Mouse (Mus musculus) midbrain, embryonic 15.5 days (tissue): ENCODE data around the gene Agbl4. TPM values are rescaled to one million over a fixed set of nuclear protein-coding genes. Genes with fewer than 3 reads are reported as not detected.

Experiments
- ATAC-seq: fragments of 200-750 bp; cut with Nextera tagmentation; replicated peaks from 2 replicates; pipeline ENCODE4 v1.8.0; 2017; ENCODE audit warnings: moderate TSS enrichment
- H3K27ac ChIP-seq: fragments of 300-500 bp; sonication (generic); 2 replicates; pipeline ENCODE4 v1.5.1; 2015; ENCODE audit warnings: mild to moderate bottlenecking, inconsistent platforms
- H3K27me3 ChIP-seq: fragments of 300-500 bp; sonication (generic); replicated peaks from 2 replicates; pipeline ENCODE4 v1.6.1; 2015; ENCODE audit warnings: inconsistent platforms
- H3K36me3 ChIP-seq: fragments of 300-500 bp; sonication (generic); replicated peaks from 2 replicates; pipeline ENCODE4 v1.6.1; 2015; ENCODE audit warnings: inconsistent platforms
- H3K4me1 ChIP-seq: fragments of 300-500 bp; sonication (generic); 2 replicates; pipeline ENCODE4 v1.6.1; 2015; ENCODE audit warnings: inconsistent platforms
- H3K4me2 ChIP-seq: fragments of 300-500 bp; sonication (generic); 2 replicates; pipeline ENCODE4 v1.6.1; 2015; ENCODE audit warnings: inconsistent platforms, mild to moderate bottlenecking, moderate library complexity
- H3K4me3 ChIP-seq: fragments of 300-500 bp; sonication (generic); 2 replicates; pipeline ENCODE4 v1.5.1; 2015; ENCODE audit warnings: mild to moderate bottlenecking, inconsistent platforms
- H3K9ac ChIP-seq: fragments of 300-500 bp; sonication (generic); 2 replicates; pipeline ENCODE4 v1.6.1; 2015; ENCODE audit warnings: mild to moderate bottlenecking, inconsistent platforms
- H3K9me3 ChIP-seq: fragments of 300-500 bp; sonication (generic); 2 replicates; pipeline ENCODE4 v1.6.1; 2016; ENCODE audit warnings: inconsistent platforms
- WGBS: fragments of 180-500 bp; shearing (Covaris S2); methylation state at CpG from one replicate; pipeline ENCODE4 v1.1.7; 2015; ENCODE audit warnings: mixed read lengths; 5-methylcytosine and 5-hydroxymethylcytosine counted together
- polyA plus RNA-seq: library from polyadenylated mRNA; unstranded; fragments of >200 nt; fragmentation: Nextera tagmentation; extraction: Ambion mirVana; gene quantifications from 2 replicates; pipeline ENCODE4 v1.2.1, GENCODE M21; 2015

Agbl4 gene
- polyA plus RNA-seq, 1 experiment from 2014 or later = 2.7 TPM

DNA sequence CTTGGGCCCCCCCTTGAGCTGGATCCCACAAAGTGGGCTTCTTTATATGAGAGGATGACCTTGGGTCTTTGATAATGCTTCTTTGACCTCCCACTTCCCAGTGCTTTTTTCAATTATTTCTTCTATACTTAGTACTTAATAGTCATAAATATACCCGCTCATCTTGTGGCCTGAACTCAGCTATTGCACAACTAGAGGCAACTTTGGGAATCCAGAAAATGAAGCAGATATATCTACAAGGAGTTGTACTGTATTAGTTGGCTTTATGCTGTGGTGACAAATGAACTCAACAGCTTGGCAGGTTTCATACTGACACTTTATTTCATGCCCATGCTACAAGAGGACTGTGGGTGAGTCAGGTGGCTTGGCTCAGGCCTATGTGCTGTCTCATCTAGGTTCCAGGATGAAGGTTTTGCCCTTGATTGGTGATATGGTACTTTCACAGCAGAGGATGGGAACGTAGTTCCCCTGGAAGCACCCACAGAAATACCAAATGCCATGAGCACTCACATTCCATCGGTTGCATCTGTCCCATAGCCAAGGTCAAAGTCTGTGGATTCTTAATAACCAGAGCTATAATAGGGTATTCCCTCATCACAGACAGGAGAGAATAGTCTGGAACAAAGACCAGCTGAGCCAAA, 1197.3 kb downstream of the Agbl4 start:
- Histone ChIP-seq H3K9ac (no peak overlapping the region), H3K4me2 (no peak overlapping the region), H3K27me3 (no peaks in the 10 kb centered on the region), H3K9me3 (no peaks in the 10 kb centered on the region), H3K27ac (no peak overlapping the region), H3K4me3 (no peak overlapping the region), H3K36me3 (no peaks in the 10 kb centered on the region), H3K4me1 (no peaks in the 10 kb centered on the region)
- ATAC-seq = no peak
- 94% methylated on average over 3 of the region's 3 CpGs for WGBS

DNA sequence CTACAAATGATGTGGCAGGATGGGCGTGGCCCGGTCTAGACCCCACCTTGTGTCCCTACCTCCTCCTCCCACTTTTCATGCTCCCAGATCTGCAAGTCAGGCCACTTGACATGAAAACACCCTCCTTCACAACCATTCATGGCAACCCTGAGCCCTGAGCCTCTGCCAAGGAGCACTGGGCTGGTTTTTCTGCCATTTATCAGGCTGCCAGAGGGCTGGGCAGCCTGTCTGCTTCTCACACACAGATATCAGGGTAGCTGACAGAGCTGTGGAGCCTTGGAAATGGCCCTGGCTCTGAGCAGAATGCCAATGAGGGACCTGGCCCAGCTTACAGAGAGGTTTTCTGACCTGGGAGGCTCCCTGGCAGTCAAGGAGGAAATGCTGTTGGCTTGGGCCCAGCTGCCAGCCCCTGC, 1199.8 kb downstream of the Agbl4 start:
- peak; percentile 93 for ATAC-seq
- 81% methylated on average over 2 of the region's 2 CpGs for WGBS
- H3K9me3 ChIP-seq = no peaks in the 10 kb centered on the region
- no peaks in the 10 kb centered on the region for H3K36me3 ChIP-seq
- no peaks in the 10 kb centered on the region for H3K27me3 ChIP-seq
- no peak overlapping the region for H3K4me3 ChIP-seq
- H3K9ac ChIP-seq = no peak overlapping the region
- H3K27ac ChIP-seq = no peak overlapping the region
- no peaks in the 10 kb centered on the region for H3K4me1 ChIP-seq
- no peak overlapping the region for H3K4me2 ChIP-seq

DNA sequence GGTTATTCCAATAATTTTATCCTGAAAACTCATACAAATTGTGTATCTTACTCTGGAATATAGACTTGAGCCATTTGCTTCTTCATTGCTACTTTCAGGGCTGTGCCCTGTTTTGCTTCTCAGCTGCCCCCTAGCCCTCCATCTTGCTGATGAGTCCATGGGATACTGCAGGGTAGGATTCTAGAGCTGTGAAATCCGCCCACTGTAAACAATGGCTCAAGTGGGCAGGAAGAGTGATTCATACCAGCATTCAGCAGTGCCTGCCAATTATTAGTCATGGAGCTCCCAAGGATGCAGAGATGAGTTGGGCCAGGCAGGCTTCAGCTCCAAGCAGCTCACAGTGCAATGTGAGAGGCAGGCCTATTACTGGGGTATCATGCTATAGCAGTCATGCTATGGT, 1200.5 kb downstream of the Agbl4 start:
- Histone ChIP-seq H3K27me3 (no peaks in the 10 kb centered on the region), H3K4me2 (no peak overlapping the region), H3K4me1 (no peaks in the 10 kb centered on the region), H3K4me3 (no peak overlapping the region), H3K9ac (no peak overlapping the region), H3K9me3 (no peaks in the 10 kb centered on the region), H3K36me3 (no peaks in the 10 kb centered on the region), H3K27ac (no peak overlapping the region)
- WGBS = 72% methylated on average over 1 of the region's 1 CpGs
- peak; percentile 32; the same call in 1 of the 2 replicates for ATAC-seq

DNA sequence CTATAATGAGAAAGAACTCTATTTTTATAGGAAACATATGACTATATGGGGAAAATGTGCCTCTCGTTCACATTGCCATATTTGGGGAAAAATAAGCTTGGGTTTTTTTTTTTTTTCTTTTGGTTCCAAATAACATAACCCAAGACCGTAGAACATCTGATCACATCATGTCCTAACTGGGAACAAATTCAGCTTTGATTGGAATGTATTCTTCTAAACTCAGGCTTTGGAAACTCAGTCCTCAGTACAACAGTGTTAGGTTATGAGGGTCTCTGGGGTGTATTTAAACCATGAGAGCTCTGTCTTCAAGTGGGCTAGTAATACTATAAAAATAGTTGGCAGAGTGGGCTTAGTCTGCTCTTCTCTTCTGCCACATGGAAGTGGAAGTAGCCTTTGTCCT, 1205.7 kb downstream of the Agbl4 start:
- no peaks in the 10 kb centered on the region for H3K4me1 ChIP-seq
- no peak overlapping the region for H3K4me3 ChIP-seq
- no peak for ATAC-seq
- H3K36me3 ChIP-seq = no peaks in the 10 kb centered on the region
- H3K4me2 ChIP-seq = no peak overlapping the region
- no peaks in the 10 kb centered on the region for H3K9me3 ChIP-seq
- no peaks in the 10 kb centered on the region for H3K27me3 ChIP-seq
- H3K27ac ChIP-seq = no peak overlapping the region
- H3K9ac ChIP-seq = no peak overlapping the region
- WGBS = 91% methylated on average over 2 of the region's 2 CpGs

DNA sequence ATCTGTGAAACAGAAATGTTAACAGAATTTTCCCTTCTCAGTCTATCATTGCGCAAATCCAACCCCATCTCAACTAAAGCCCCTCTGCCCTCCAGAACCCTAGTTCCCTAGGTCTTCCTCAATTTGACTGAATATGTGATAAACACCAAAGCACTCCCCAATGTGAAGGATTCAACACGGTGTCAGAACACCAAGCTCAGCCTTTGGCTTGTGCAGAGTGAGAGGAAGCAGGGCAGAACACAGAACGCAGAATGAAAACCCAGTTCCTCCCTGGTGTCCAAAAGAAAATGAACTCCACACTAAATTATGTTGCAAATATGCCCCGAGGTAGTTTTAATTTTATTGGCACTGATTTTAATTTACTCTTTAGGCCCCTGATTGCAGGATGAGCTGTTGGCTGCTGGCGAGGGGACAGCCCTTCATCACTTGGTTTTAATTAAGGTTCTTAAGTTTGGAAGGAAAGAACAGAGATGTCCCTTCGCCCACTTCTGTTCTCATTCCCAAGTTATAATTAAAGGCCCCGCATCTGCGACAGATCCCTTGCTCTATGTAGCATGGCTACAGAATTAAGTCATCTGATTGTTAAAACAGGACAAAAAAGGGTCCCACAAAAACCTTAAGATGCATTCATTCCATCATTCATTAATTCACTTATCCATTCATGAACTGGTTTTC, 1210.5 kb downstream of the Agbl4 start:
- no peak overlapping the region for H3K4me2 ChIP-seq
- 84% methylated on average over 8 of the region's 8 CpGs for WGBS
- H3K4me1 ChIP-seq = no peaks in the 10 kb centered on the region
- no peaks in the 10 kb centered on the region for H3K9me3 ChIP-seq
- no peak overlapping the region for H3K4me3 ChIP-seq
- H3K27me3 ChIP-seq = no peaks in the 10 kb centered on the region
- no peak overlapping the region for H3K9ac ChIP-seq
- H3K27ac ChIP-seq = no peak overlapping the region
- ATAC-seq = no peak
- H3K36me3 ChIP-seq = no peaks in the 10 kb centered on the region

DNA sequence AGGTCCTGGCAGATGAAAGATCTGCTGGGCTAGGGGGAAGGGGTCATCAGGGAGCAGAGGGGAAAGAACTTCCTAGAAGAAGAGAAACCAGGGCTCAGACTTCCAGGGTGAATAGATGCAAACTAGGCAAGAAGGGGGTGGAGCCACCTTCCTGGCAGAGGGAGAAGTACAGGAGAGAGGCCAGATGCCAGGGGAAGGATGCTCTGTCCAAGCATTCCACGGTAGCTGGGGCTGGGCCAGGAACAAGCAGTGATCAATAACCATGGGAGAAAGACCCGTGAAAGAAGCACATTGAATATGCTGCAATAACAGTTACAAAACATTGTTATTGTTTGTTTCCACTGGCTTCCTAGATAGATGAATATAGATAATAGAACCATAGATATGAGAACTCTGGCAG, 1224.4 kb downstream of the Agbl4 start:
- ATAC-seq = no peak
- Histone ChIP-seq H3K4me2 (no peak overlapping the region), H3K36me3 (no peaks in the 10 kb centered on the region), H3K9me3 (no peaks in the 10 kb centered on the region), H3K27ac (no peak overlapping the region), H3K9ac (no peak overlapping the region), H3K27me3 (no peaks in the 10 kb centered on the region), H3K4me1 (no peaks in the 10 kb centered on the region), H3K4me3 (no peak overlapping the region)
- 53% methylated on average over 2 of the region's 2 CpGs for WGBS

DNA sequence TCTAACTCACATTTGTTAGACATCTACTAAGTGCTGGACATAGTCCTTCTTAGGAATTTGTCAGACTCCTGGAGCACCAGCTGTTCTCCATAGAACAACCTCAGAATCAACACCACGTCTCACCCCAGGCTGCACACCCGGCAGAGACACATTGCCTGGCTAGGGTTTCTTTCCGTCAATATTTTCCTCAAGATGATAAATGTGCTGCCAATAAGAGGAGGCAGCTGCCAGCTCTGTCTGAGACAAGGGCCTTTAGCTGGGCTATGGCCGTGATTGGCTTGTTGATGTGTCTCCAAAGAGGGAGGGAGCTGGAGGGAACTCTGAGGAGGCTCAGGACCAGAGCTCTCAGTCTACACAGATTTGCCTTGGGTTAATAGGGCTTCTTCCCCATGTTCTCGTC, 1227.5 kb downstream of the Agbl4 start:
- Histone ChIP-seq H3K4me1 (no peaks in the 10 kb centered on the region), H3K27me3 (no peaks in the 10 kb centered on the region), H3K9ac (no peak overlapping the region), H3K9me3 (no peaks in the 10 kb centered on the region), H3K27ac (no peak overlapping the region), H3K4me3 (no peak overlapping the region), H3K36me3 (no peaks in the 10 kb centered on the region), H3K4me2 (no peak overlapping the region)
- WGBS = 65% methylated on average over 5 of the region's 5 CpGs
- ATAC-seq = no peak

DNA sequence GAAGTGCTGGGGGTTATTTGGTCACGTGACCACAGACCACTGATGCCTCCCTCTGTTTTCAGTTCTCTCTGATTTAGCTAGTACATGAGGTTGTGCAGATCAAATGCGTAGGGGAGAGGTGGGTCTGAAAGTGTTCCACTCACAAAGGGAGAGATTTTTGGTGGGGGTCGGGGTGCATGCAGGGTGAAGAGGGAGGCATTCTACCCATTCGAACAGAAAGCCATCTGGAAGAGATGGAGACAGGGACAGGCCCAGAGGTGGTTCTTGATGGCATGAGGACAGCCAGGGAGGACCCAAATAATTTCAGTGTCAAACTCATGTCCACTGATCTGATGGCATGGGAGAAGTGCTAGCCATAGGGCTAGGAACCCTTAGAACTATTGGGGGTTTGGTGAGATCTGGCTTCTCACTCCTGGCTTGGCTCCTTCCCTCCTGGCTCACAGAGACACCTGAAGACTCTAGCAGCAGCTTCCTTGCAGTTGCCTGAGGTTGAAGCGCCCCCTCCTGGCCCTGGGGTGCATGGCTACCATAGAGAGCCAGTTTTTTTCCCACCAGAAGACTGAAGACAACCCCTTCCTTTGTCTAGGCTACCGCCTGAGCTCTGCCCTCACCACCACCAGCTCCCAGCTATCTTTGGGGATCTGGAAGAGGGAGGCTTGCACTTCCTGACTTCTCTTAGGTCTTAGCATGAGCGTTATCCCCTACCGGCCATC, 1228.8 kb downstream of the Agbl4 start:
- WGBS = 38% methylated on average over 8 of the region's 8 CpGs
- Histone ChIP-seq H3K4me3 (no peak overlapping the region), H3K27me3 (no peaks in the 10 kb centered on the region), H3K27ac (no peak overlapping the region), H3K9ac (no peak overlapping the region), H3K9me3 (no peaks in the 10 kb centered on the region), H3K4me2 (no peak overlapping the region), H3K36me3 (no peaks in the 10 kb centered on the region), H3K4me1 (no peaks in the 10 kb centered on the region)
- ATAC-seq = peak; percentile 70; the same call in 1 of the 2 replicates

DNA sequence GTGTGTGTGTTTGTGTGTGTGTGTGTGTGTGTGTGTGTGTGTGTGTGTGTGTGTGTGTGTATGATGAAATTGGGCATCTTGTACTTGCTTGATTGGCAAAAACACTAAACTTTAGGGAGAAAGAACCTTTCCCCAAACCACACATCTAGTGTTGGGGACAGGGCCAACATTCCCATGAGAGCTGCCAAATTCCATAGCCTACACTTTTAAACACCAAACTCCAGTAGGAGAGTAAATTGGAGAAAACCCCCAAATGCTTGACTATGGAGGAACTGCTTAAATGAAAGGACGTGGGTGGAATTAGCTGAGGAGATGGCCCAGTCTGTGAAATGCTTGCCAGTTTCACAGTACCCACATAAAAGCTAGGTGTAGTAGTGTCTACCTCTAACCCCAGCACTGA, 1235.2 kb downstream of the Agbl4 start:
- 85% methylated on average over 1 of the region's 1 CpGs for WGBS
- H3K4me2 ChIP-seq = no peak overlapping the region
- H3K9me3 ChIP-seq = no peaks in the 10 kb centered on the region
- no peak overlapping the region for H3K27ac ChIP-seq
- H3K4me1 ChIP-seq = no peaks in the 10 kb centered on the region
- ATAC-seq = no peak
- no peak overlapping the region for H3K9ac ChIP-seq
- H3K4me3 ChIP-seq = no peak overlapping the region
- H3K36me3 ChIP-seq = no peaks in the 10 kb centered on the region
- no peaks in the 10 kb centered on the region for H3K27me3 ChIP-seq

DNA sequence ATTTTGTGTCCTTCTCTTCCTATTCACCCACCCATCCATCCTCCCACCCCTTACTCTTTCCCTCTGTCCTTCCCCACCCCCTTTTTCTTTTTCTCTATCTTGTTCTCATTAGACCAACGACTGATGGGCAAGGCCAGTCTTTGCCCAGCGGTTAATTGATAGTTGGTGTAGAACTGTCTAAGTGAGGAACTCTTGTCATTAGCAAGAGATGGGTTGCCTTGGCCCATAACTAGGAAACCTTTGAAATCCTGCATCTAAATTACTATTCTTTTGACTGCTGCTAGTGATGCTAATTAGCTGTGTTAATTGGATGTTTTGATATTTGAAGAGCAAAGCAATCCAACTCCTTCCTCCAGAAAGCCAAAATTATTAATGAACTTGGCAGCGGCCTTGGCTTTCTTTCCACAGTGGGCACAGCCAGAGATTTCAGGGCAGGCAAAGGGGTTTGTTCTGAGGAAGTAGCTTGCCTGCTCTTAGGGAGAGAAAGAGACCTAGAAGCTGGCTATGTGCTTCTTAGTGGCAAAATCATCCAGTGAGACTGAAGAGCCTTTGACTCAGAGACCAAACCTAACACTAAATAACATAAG, 1238.2 kb downstream of the Agbl4 start:
- H3K4me2 ChIP-seq = no peak overlapping the region

DNA sequence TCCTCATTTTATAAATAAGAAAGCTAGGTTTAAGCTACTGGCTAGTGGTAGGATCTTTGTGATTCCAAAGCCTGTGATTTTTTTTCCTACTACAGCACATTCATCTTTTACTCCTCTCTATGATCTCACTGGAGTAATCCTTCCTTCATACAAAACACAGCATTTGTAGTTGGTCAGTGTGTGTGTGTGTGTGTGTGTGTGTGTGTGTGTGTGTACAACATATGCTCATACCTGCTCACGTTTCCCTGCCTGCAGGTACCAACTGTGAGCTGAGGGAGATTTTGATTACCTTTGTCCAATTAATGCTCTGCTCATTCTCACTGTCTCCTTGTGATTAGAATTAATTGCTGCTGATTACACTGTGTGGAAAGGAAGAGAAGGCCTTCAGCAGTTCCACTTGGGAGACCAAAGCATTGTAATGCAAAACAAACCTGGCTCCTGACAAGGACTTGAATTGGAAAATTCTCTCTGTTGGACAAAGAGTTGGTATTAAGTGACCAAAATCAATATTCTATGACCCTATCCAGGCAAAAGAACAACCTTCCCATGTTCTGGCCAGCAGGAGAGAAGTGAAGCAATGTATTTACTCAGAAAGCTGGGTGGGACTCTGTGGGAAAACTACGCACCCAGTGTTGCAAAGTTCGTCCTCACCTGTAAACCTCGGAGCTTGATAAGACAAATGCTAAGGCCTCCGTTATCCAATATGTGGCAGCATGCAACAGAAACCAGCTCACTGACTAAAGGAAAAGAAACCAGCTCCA, 1241.7 kb downstream of the Agbl4 start:
- Histone ChIP-seq H3K9me3 (no peaks in the 10 kb centered on the region), H3K36me3 (no peaks in the 10 kb centered on the region), H3K27me3 (no peaks in the 10 kb centered on the region), H3K27ac (no peak overlapping the region), H3K4me2 (no peak overlapping the region), H3K4me1 (no peaks in the 10 kb centered on the region), H3K4me3 (no peak overlapping the region), H3K9ac (no peak overlapping the region)
- peak; percentile 60 for ATAC-seq
- WGBS = 76% methylated on average over 5 of the region's 5 CpGs

More for the DNA sequence above, 1238.2 kb downstream of the Agbl4 start:
- Histone ChIP-seq H3K4me3 (no peak overlapping the region), H3K27ac (no peak overlapping the region), H3K36me3 (no peaks in the 10 kb centered on the region), H3K27me3 (no peaks in the 10 kb centered on the region), H3K4me1 (no peaks in the 10 kb centered on the region), H3K9ac (no peak overlapping the region), H3K9me3 (no peaks in the 10 kb centered on the region)
- WGBS = 66% methylated on average over 3 of the region's 3 CpGs
- no peak for ATAC-seq
